Mouse (Mus musculus) cortical plate, adult 2 months (tissue): ENCODE measurements around the gene Atp5g3.

Experiments used
- CTCF ChIP-seq: fragments of 200-500 bp; IDR thresholded peaks from 2 replicates; pipeline ENCODE4 v1.5.1; 2011; ENCODE audit warnings: mild to moderate bottlenecking, control low read depth, low read length; ENCODE audit not compliant: insufficient read depth; ENCODE audit errors: extremely low read depth
- POLR2A ChIP-seq: fragments of 200-500 bp; IDR thresholded peaks from 2 replicates; pipeline ENCODE4 v1.6.1; 2011; ENCODE audit warnings: mild to moderate bottlenecking, low read length, control low read depth; ENCODE audit not compliant: insufficient read depth; ENCODE audit errors: extremely low read depth

DNA sequence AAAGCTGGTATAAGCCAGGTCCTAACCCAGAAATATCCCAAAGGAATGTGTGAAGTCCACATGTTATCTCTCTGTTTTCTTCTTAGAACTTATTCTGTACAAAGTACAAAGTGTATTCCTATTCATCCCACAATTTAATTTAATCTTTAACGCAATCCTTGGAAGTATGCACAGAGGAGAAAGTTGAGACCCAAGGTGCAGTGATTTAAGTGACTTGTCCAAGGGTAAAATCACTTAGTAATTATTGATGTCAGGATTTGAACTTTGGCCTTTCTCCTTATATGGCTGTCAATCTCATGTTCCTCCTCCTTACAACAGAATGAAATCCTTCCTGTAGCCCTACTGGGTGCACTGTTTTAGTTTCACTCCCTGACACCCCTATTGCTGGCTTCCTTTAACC lies 42.5 kb upstream of the Atp5g3 start:
- TF ChIP-seq POLR2A (no peak), CTCF (no peak)
